Mouse (Mus musculus): ENCODE results near the gene Plekhm2.

DNA sequence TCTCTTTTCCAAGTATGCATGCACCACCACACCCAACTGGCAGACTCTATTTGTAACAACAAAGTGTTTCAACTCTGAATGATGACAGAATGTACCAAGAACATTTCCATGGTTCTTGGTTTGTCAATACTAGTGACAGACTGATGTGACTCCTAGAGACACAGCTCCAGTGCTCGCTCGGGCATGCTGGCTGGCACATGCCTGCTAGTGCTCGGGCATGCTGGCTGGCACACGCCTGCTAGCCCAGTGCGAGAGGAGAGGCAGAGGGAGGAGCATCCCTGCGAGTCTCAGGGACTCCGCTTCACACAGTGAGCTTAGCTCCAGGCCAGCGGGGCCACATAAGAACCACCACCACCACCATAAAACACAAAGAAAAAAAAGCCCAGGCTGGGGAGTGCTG, 30.0 kb upstream of the Plekhm2 start:
- no peak for TF ChIP-seq CTCF (IDR thresholded peaks at IDR 0.05; ENCODE audit: low read depth)
- no peak for TF ChIP-seq EP300 (optimal IDR thresholded peaks at IDR 0.05)

Measured in stomach, postnatal 0 days (tissue).